Mouse (Mus musculus): ENCODE measurements around the gene Zbtb12.

DNA sequence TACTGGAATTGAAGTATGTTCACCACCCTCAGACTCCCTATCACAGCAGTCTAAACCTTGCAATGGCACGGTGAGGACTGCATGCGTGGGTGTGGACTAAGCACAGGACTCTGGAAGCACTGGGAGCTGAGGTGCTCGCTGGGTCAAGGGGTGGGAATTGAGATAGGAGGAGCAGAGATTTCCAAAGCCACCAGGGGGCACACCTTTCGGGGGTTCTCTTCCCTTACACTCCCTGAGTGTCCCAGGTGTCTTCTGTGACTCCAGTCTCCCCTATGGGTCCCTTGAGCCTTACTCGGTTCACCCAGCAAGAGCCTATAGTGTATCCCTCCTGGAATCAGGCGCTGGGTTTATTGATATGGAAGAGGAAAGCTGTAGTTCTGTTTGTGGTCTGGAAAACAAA lies 43.7 kb downstream of the Zbtb12 start:
- peak; percentile 43 for TF ChIP-seq CTCF (conservative IDR thresholded peaks at IDR 0.05; ENCODE audit: low read length)
- TF ChIP-seq NANOG (IDR thresholded peaks at IDR 0.05; ENCODE audit: borderline replicate concordance, low read length), result no peak
- TF ChIP-seq POU5F1 (IDR thresholded peaks at IDR 0.05; ENCODE audit: borderline replicate concordance, low read length), result no peak
